12 mouse cellular contexts compared by ENCODE assay signal in the genomic region with DNA sequence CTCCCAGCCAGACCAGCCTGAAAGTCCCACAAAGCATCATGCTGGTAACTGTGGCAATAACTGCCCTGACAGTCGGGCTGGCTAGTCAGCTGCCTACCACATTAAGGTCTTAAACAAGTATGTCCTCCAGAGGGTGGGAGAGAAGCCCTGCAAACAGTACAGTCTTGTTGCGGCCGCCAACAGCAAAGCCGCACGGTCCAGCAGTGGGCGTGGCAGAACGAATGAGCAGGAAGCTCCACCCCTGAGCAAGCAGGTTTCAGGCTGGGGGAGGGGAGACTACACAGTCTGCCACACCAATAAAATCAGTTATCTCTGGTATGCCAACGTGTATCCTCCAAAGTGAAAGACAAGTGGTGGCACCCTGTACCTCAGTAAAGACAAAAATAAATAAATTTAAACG. TPM values are rescaled to one million over a fixed set of nuclear protein-coding genes. Genes with fewer than 3 reads are reported as not detected.
A peak's percentile ranks its signal among the peaks of the same experiment; 100 is the strongest.
DNase-seq lines count a peak whose midpoint lies in the region; ATAC-seq and TF ChIP-seq lines count a peak whose summit lies in the region.
"Had no signal": no experiment of that assay in that cellular context is flagged by ENCODE, and none has a peak within 500 bp of the region (broad histone marks: within the 10 kb centered on the region; RNA-seq: fewer than 3 reads in every experiment).

No protein-coding gene starts in this region.

- WGBS in embryonic facial prominence, embryonic 11.5 days = 71% methylated on average over 9 of the region's 9 CpGs
- WGBS in embryonic facial prominence, embryonic 10.5 days = 68% methylated on average over 9 of the region's 9 CpGs
- 67% methylated on average over 9 of the region's 9 CpGs for WGBS in hindbrain, postnatal 0 days

- H3K27ac ChIP-seq in embryonic facial prominence, embryonic 11.5 days (replicated peaks; ENCODE audit: low read depth, low read length) = no peak overlapping the region
- no peak overlapping the region for H3K27ac ChIP-seq in embryonic facial prominence, embryonic 10.5 days (replicated peaks)
- no peak overlapping the region for H3K27ac ChIP-seq in hindbrain, postnatal 0 days
- H3K27ac ChIP-seq: macrophage had no signal

- ATAC-seq in embryonic facial prominence, embryonic 11.5 days (replicated peaks; ENCODE audit: insufficient number of reproducible peaks, low FRiP score, low TSS enrichment, low read depth) = no peak
- ATAC-seq in common myeloid progenitor, adult 5-6 weeks (replicated peaks; ENCODE audit: low read depth, poor library complexity, severe bottlenecking) = peak; percentile 39; the same call in 1 of the 2 replicates
- no peak for ATAC-seq in hindbrain, postnatal 0 days

- DNase-seq in embryonic facial prominence, embryonic 11.5 days (ENCODE audit: low spot score) = peak; percentile 10
- DNase-seq in embryonic facial prominence, embryonic 10.5 days (ENCODE audit: low spot score) = no peak
- DNase-seq in ovary, postnatal 14 days (ENCODE audit: low spot score) = peak; percentile 7
- no peak for DNase-seq in ovary, adult 18-20 months (ENCODE audit: low spot score)
- DNase-seq in lung, postnatal 36 days = peak; percentile 33
- DNase-seq in hindbrain, postnatal 0 days (ENCODE audit: low spot score) = no peak
- no peak for DNase-seq in layer of hippocampus, adult 18-20 months (ENCODE audit: low spot score in 2 of 2)
- DNase-seq: adrenal gland, postnatal 25 days; cerebellum, adult 9-11 months; layer of hippocampus, postnatal 36 days had no signal

- H3K4me1 ChIP-seq in embryonic facial prominence, embryonic 11.5 days (ENCODE audit: control insufficient read depth, insufficient read depth, low read length) = no peaks in the 10 kb centered on the region
- peaks cover 20% of the 10 kb centered on the region for H3K4me1 ChIP-seq in embryonic facial prominence, embryonic 10.5 days
- H3K4me1 ChIP-seq in hindbrain, postnatal 0 days (ENCODE audit: insufficient read depth, low read length) = no peaks in the 10 kb centered on the region

- no peak overlapping the region for H3K9ac ChIP-seq in embryonic facial prominence, embryonic 11.5 days (replicated peaks; ENCODE audit: low read length)
- no peak overlapping the region for H3K9ac ChIP-seq in hindbrain, postnatal 0 days (replicated peaks; ENCODE audit: low read length)

- no peaks in the 10 kb centered on the region for H3K9me3 ChIP-seq in embryonic facial prominence, embryonic 11.5 days (replicated peaks; ENCODE audit: control insufficient read depth, low read length)
- no peaks in the 10 kb centered on the region for H3K9me3 ChIP-seq in embryonic facial prominence, embryonic 10.5 days
- H3K9me3 ChIP-seq in hindbrain, postnatal 0 days (ENCODE audit: low read length) = no peaks in the 10 kb centered on the region

- H3K36me3 ChIP-seq in embryonic facial prominence, embryonic 11.5 days (replicated peaks; ENCODE audit: control insufficient read depth, insufficient read depth, low read depth, low read length) = no peaks in the 10 kb centered on the region
- no peaks in the 10 kb centered on the region for H3K36me3 ChIP-seq in embryonic facial prominence, embryonic 10.5 days (replicated peaks)
- H3K36me3 ChIP-seq in hindbrain, postnatal 0 days (ENCODE audit: insufficient read depth, low read length) = no peaks in the 10 kb centered on the region

- H3K4me2 ChIP-seq in embryonic facial prominence, embryonic 11.5 days (ENCODE audit: low read depth, low read length) = no peak overlapping the region
- H3K4me2 ChIP-seq in hindbrain, postnatal 0 days (ENCODE audit: low read depth, low read length) = no peak overlapping the region

- no peak for TF ChIP-seq CTCF in hindbrain, postnatal 0 days (IDR thresholded peaks at IDR 0.05; ENCODE audit: low read depth)

- no peak overlapping the region for H3K4me3 ChIP-seq in embryonic facial prominence, embryonic 11.5 days (ENCODE audit: low read depth, low read length)
- no peak overlapping the region for H3K4me3 ChIP-seq in embryonic facial prominence, embryonic 10.5 days
- H3K4me3 ChIP-seq in hindbrain, postnatal 0 days (ENCODE audit: low read length) = no peak overlapping the region

- no peaks in the 10 kb centered on the region for H3K27me3 ChIP-seq in embryonic facial prominence, embryonic 11.5 days (ENCODE audit: control insufficient read depth, insufficient read depth, low read length)
- H3K27me3 ChIP-seq in embryonic facial prominence, embryonic 10.5 days (replicated peaks; ENCODE audit: low read depth, poor library complexity, severe bottlenecking) = no peaks in the 10 kb centered on the region
- no peaks in the 10 kb centered on the region for H3K27me3 ChIP-seq in hindbrain, postnatal 0 days (ENCODE audit: insufficient read depth, low read length)

RNA-seq across cellular contexts. Expression of a gene that starts 49.7 kb away (rescaled TPM):
- 30.8 and 34.8 TPM in 2 replicates for polyA plus RNA-seq in embryonic facial prominence, embryonic 11.5 days (2014; fragmentation: Nextera tagmentation; extraction: Ambion mirVana)
- polyA plus RNA-seq in embryonic facial prominence, embryonic 10.5 days (2016; fragmentation: Nextera tagmentation; extraction: Ambion mirVana) = 39.6 TPM in 2 replicates
- total RNA-seq in common myeloid progenitor, adult 5-6 weeks (2017) = 26.4 and 32.9 TPM in 2 replicates
- total RNA-seq in hindbrain, postnatal 0 days (2014; rRNA removed) = 23.5 and 23.6 TPM in 2 replicates
- polyA plus RNA-seq in hindbrain, postnatal 0 days (2015; fragmentation: Nextera tagmentation; extraction: Ambion mirVana) = 9.9 and 10.9 TPM in 2 replicates
- total RNA-seq in layer of hippocampus, adult 18-20 months (2021) = 10 to 100 TPM; 22.8 to 23.2 TPM

Comparison
In these comparisons a context has a peak if more than half of its experiments do, and no peak if none do; other contexts are left out.
1. DNase-seq: peak in embryonic facial prominence, embryonic 11.5 days (single experiment), ovary, postnatal 14 days (single experiment) and lung, postnatal 36 days (single experiment); none in embryonic facial prominence, embryonic 10.5 days (single experiment), ovary, adult 18-20 months (single experiment), hindbrain, postnatal 0 days (single experiment) and layer of hippocampus, adult 18-20 months (0 of 2).